32 mouse cellular contexts compared by ENCODE assay signal in genomic region chr4:96140732-96141467, GRCm38 (mm10). TPM values are rescaled to one million over a fixed set of nuclear protein-coding genes. Genes with fewer than 3 reads are reported as not detected.
DNase-seq lines count a peak whose midpoint lies in the region; TF ChIP-seq lines count a peak whose summit lies in the region.
"Had no signal": no experiment of that assay in that cellular context is flagged by ENCODE, and none has a peak within 500 bp of the region (broad histone marks: within the 10 kb centered on the region; RNA-seq: fewer than 3 reads in every experiment).

Gene Cyp2j12, minus strand, starts transcription at chr4:96141152.

- H3K4me3 ChIP-seq in heart, adult 2 months, result no peak within 1 kb of the TSS
- H3K4me3 ChIP-seq: forebrain, embryonic 15.5 days; heart, embryonic 10.5 days; heart, embryonic 15.5 days; hindbrain, embryonic 12.5 days; limb, embryonic 13.5 days; lung, embryonic 15.5 days; midbrain, embryonic 12.5 days had no signal

- intact Hi-C loops in heart, adult 2 months (cut with DNase I), result no loop called here

- H3K27me3 ChIP-seq in heart, adult 2 months (ENCODE audit: control insufficient read depth, insufficient read depth, low read length), result no peaks in the 10 kb centered on the region
- H3K27me3 ChIP-seq: forebrain, embryonic 15.5 days; heart, embryonic 15.5 days; hindbrain, embryonic 12.5 days; limb, embryonic 13.5 days; lung, embryonic 15.5 days; midbrain, embryonic 12.5 days had no signal

- H3K79me2 ChIP-seq in heart, adult 2 months (replicated peaks; ENCODE audit: control insufficient read depth, insufficient read depth, low read length), result no peaks in the 10 kb centered on the region

- no peak for TF ChIP-seq CTCF in heart, adult 2 months (IDR thresholded peaks at IDR 0.05)

- H3K9ac ChIP-seq in heart, adult 2 months (ENCODE audit: low read depth, low read length), result no peak within 1 kb of the TSS
- H3K9ac ChIP-seq: forebrain, embryonic 15.5 days; heart, embryonic 15.5 days; hindbrain, embryonic 12.5 days; limb, embryonic 13.5 days; lung, embryonic 15.5 days; midbrain, embryonic 12.5 days had no signal

- H3K36me3 ChIP-seq in heart, adult 2 months (ENCODE audit: control insufficient read depth, insufficient read depth, low read length), result no peaks in the 10 kb centered on the region
- H3K36me3 ChIP-seq: forebrain, embryonic 15.5 days; heart, embryonic 10.5 days; heart, embryonic 15.5 days; hindbrain, embryonic 12.5 days; limb, embryonic 13.5 days; lung, embryonic 15.5 days; midbrain, embryonic 12.5 days had no signal

- H3K27ac ChIP-seq in heart, adult 2 months, result no peak within 1 kb of the TSS
- H3K27ac ChIP-seq: forebrain, embryonic 15.5 days; heart, embryonic 10.5 days; heart, embryonic 15.5 days; hindbrain, embryonic 12.5 days; limb, embryonic 13.5 days; lung, embryonic 15.5 days; midbrain, embryonic 12.5 days had no signal

- WGBS in heart, adult 2 months, result 61% methylated on average over 7 of the region's 7 CpGs

- no peaks in the 10 kb centered on the region for H3K4me1 ChIP-seq in heart, adult 2 months (ENCODE audit: control insufficient read depth, insufficient read depth, low read length)
- H3K4me1 ChIP-seq: forebrain, embryonic 15.5 days; heart, embryonic 10.5 days; heart, embryonic 15.5 days; hindbrain, embryonic 12.5 days; limb, embryonic 13.5 days; lung, embryonic 15.5 days had no signal

- no peak for TF ChIP-seq EP300 in heart, adult 2 months (IDR thresholded peaks at IDR 0.05; ENCODE audit: insufficient read depth, low read depth, low read length)

- TF ChIP-seq POLR2A in heart, adult 2 months (IDR thresholded peaks at IDR 0.05; ENCODE audit: insufficient read depth, low read depth, low read length), result no peak

- peak; percentile 80 for DNase-seq in heart, adult 11 months
- no peak for DNase-seq in heart, adult 2 months
- peak; percentile 34 for DNase-seq in layer of hippocampus, adult 9-11 months
- no peak for DNase-seq in layer of hippocampus, postnatal 14 days (ENCODE audit: low spot score in 2 of 2)
- peak; percentile 6 for DNase-seq in ZHBTc4 (ENCODE audit: low read depth, low spot score)
- peak; percentile 74 for DNase-seq in fat pad, adult 2 months (ENCODE audit: extremely low read depth, low read depth, low spot score)
- no peak for DNase-seq in frontal cortex, postnatal 10 days (ENCODE audit: low spot score in 2 of 2)
- DNase-seq: adrenal gland, postnatal 10 days; B cell, adult 2 months; cerebellum, adult 11-12 months; kidney, adult 11 months; kidney, postnatal 14 days; thymus, adult 2 months; thymus, postnatal 4 days had no signal

RNA-seq across cellular contexts. Expression of gene Cyp2j12, which starts in this region (rescaled TPM):
- total RNA-seq in heart, adult 2 months (2021), result not detected
- polyA plus RNA-seq in heart, adult 2 months (2012; rRNA removed), result not detected in 2 replicates
- total RNA-seq in layer of hippocampus, postnatal 14 days (2021), result 1 to 10 TPM; 1.1 to 1.8 TPM
- total RNA-seq: ES-E14; gastrocnemius, adult 8-10 months; gastrocnemius, postnatal 4 days; heart, postnatal 25 days; megakaryocyte progenitor cell, adult 5-6 weeks; monocyte, adult 5-6 weeks had no signal
- polyA plus RNA-seq: forebrain, embryonic 15.5 days; heart, embryonic 10.5 days; heart, embryonic 15.5 days; hindbrain, embryonic 12.5 days; inflammation-experienced regulatory T-cells, adult 6 months; kidney, embryonic 14.5 days; limb, embryonic 13.5 days; liver, embryonic 11.5 days; liver, embryonic 16.5 days; lung, embryonic 15.5 days; midbrain, embryonic 12.5 days; neural tube, embryonic 14.5 days; thymus, adult 2 months had no signal

Comparison
In these comparisons a context has a peak if more than half of its experiments do, and no peak if none do; other contexts are left out.
1. DNase-seq: peak in heart, adult 11 months (single experiment), layer of hippocampus, adult 9-11 months (single experiment), ZHBTc4 (single experiment) and fat pad, adult 2 months (single experiment); none in heart, adult 2 months (0 of 2), layer of hippocampus, postnatal 14 days (0 of 2) and frontal cortex, postnatal 10 days (0 of 2).